Mouse (Mus musculus) left cerebral cortex, adult 18-20 months (tissue): ENCODE results near the gene Akt3. TPM values are rescaled to one million over a fixed set of nuclear protein-coding genes. Genes with fewer than 3 reads are reported as not detected.

ENCODE experiments used
- DNase-seq, 2 experiments: peaks; one replicate each; pipeline ENCODE4 v3.0.0; 2021 to 2022; ENCODE audit warnings: low spot score in 2 of 2, mixed read lengths in 1 of 2
- total RNA-seq, 2 experiments: library from RNA; stranded (reverse); gene quantifications; 2 replicates each; pipeline ENCODE4 v1.2.3; 2021

Akt3 gene
- total RNA-seq, 2 experiments from 2014 or later: 258 to 260 TPM

- DNase-seq: no peak
These were observed 196.2 kb downstream of the Akt3 start for GRCm38 (mm10) chr1:177061761-177062160.

GRCm38 (mm10) chr1:177054891-177055290, 203.1 kb downstream of the Akt3 start:
- DNase-seq: no peak

- DNase-seq: no peak
These were observed 206.5 kb downstream of the Akt3 start for GRCm38 (mm10) chr1:177051366-177051963.

GRCm38 (mm10) chr1:177048773-177049172, 209.2 kb downstream of the Akt3 start:
- DNase-seq: no peak

- no peak for DNase-seq
These were observed 211.0 kb downstream of the Akt3 start for GRCm38 (mm10) chr1:177046963-177047362.

- no peak for DNase-seq
These were observed 212.1 kb downstream of the Akt3 start for GRCm38 (mm10) chr1:177045885-177046284.

GRCm38 (mm10) chr1:177040058-177040457, 217.9 kb downstream of the Akt3 start:
- DNase-seq: no peak

- no peak for DNase-seq
These were observed 218.8 kb downstream of the Akt3 start for GRCm38 (mm10) chr1:177039093-177039674.

- no peak for DNase-seq
These were observed 219.6 kb downstream of the Akt3 start for GRCm38 (mm10) chr1:177038383-177038782.

GRCm38 (mm10) chr1:177035460-177035859, 222.5 kb downstream of the Akt3 start:
- no peak for DNase-seq

GRCm38 (mm10) chr1:177032233-177032632, 225.8 kb downstream of the Akt3 start:
- no peak for DNase-seq

- DNase-seq: no peak
These were observed 226.8 kb downstream of the Akt3 start for GRCm38 (mm10) chr1:177031196-177031595.

- DNase-seq: no peak
These were observed 227.3 kb downstream of the Akt3 start for GRCm38 (mm10) chr1:177030669-177031068.

GRCm38 (mm10) chr1:177029032-177029431, 229.0 kb downstream of the Akt3 start:
- DNase-seq: peak in 1 of 2 experiments; percentile 0

GRCm38 (mm10) chr1:177027706-177028105, 230.3 kb downstream of the Akt3 start:
- no peak for DNase-seq

GRCm38 (mm10) chr1:177022751-177023150, 235.3 kb downstream of the Akt3 start:
- DNase-seq: no peak

- DNase-seq: no peak
These were observed 238.3 kb downstream of the Akt3 start for GRCm38 (mm10) chr1:177019668-177020067.

GRCm38 (mm10) chr1:177018750-177019149, 239.3 kb downstream of the Akt3 start:
- no peak for DNase-seq

- DNase-seq: no peak
These were observed 241.3 kb downstream of the Akt3 start for GRCm38 (mm10) chr1:177016729-177017128.

- no peak for DNase-seq
These were observed 242.1 kb downstream of the Akt3 start for GRCm38 (mm10) chr1:177015917-177016316.

GRCm38 (mm10) chr1:177014921-177015439, 243.0 kb downstream of the Akt3 start:
- DNase-seq: no peak

- no peak for DNase-seq
These were observed 243.7 kb downstream of the Akt3 start for GRCm38 (mm10) chr1:177014346-177014745.

GRCm38 (mm10) chr1:177013776-177014175, 244.2 kb downstream of the Akt3 start:
- no peak for DNase-seq
